Mouse (Mus musculus) hindbrain, embryonic 16.5 days (tissue): ENCODE measurements at regions not wholly inside any gene's neighbourhood (a gene's known extent, or its start where the extent isn't known, plus 50 kb on each side); places are given as distances from the start of the nearest gene placed in this dataset.

Source experiments
- ATAC-seq: fragments of 200-750 bp; cut with Nextera tagmentation; 2 replicates; pipeline ENCODE4 v1.8.0; 2017; ENCODE audit warnings: moderate TSS enrichment, moderate library complexity
- H3K27ac ChIP-seq: fragments of 300-500 bp; sonication (generic); 2 replicates; pipeline ENCODE4 v1.5.1; 2014; ENCODE audit warnings: low read depth, mild to moderate bottlenecking, control low read depth, low read length, moderate library complexity
- H3K27me3 ChIP-seq: fragments of 300-500 bp; sonication (generic); replicated peaks from 2 replicates; pipeline ENCODE4 v1.6.1; 2014; ENCODE audit warnings: low read length; ENCODE audit not compliant: control insufficient read depth, insufficient read depth
- H3K36me3 ChIP-seq: fragments of 300-500 bp; sonication (generic); 2 replicates; pipeline ENCODE4 v1.6.1; 2014; ENCODE audit warnings: mild to moderate bottlenecking, low read length, moderate library complexity, mixed read lengths; ENCODE audit not compliant: control insufficient read depth, insufficient read depth
- H3K4me1 ChIP-seq: fragments of 300-500 bp; sonication (generic); 2 replicates; pipeline ENCODE4 v1.6.1; 2014; ENCODE audit warnings: low read depth, low read length; ENCODE audit not compliant: control insufficient read depth, insufficient read depth
- H3K4me2 ChIP-seq: fragments of 300-500 bp; sonication (generic); 2 replicates; pipeline ENCODE4 v1.6.1; 2014; ENCODE audit warnings: mild to moderate bottlenecking, low read length, control low read depth, moderate library complexity
- H3K4me3 ChIP-seq: fragments of 300-500 bp; sonication (generic); 2 replicates; pipeline ENCODE4 v1.5.1; 2014; ENCODE audit warnings: mild to moderate bottlenecking, low read length, control low read depth, moderate library complexity
- H3K9ac ChIP-seq: fragments of 300-500 bp; sonication (generic); 2 replicates; pipeline ENCODE4 v1.6.1; 2014; ENCODE audit warnings: low read depth, mild to moderate bottlenecking, control low read depth, low read length, moderate library complexity
- H3K9me3 ChIP-seq: fragments of 300-500 bp; sonication (generic); 2 replicates; pipeline ENCODE4 v1.6.1; 2014; ENCODE audit warnings: mild to moderate bottlenecking, low read length, moderate library complexity; ENCODE audit not compliant: control insufficient read depth
- WGBS: fragments of 180-500 bp; shearing (Covaris S2); extraction: QIAGEN DNeasy Blood & Tissue Kit; methylation state at CpG from one replicate; pipeline ENCODE4 v1.1.7; 2014; 5-methylcytosine and 5-hydroxymethylcytosine counted together

- Histone ChIP-seq H3K4me3 (no peak overlapping the region), H3K9me3 (0 out of 2 replicates have a peak, but pooled peaks cover 2% of the 10 kb centered on the region), H3K27me3 (no peaks in the 10 kb centered on the region), H3K9ac (no peak overlapping the region), H3K4me2 (no peak overlapping the region), H3K4me1 (no peaks in the 10 kb centered on the region), H3K36me3 (no peaks in the 10 kb centered on the region), H3K27ac (no peak overlapping the region)
- ATAC-seq: no peak
Observed at GRCm38 (mm10) chr6:73676979-73677378, 207.5 kb upstream of the 4931417E11Rik start.

GRCm38 (mm10) chr6:73669401-73669800 is 199.9 kb upstream of the 4931417E11Rik start:
- no peak for ATAC-seq

GRCm38 (mm10) chr6:73658988-73659387 is 189.5 kb upstream of the 4931417E11Rik start:
- Histone ChIP-seq H3K4me2 (no peak overlapping the region), H3K9ac (no peak overlapping the region), H3K4me1 (no peaks in the 10 kb centered on the region), H3K4me3 (no peak overlapping the region), H3K27ac (no peak overlapping the region), H3K9me3 (0 out of 2 replicates have a peak, but pooled peaks cover 4% of the 10 kb centered on the region), H3K27me3 (no peaks in the 10 kb centered on the region), H3K36me3 (no peaks in the 10 kb centered on the region)
- 62% methylated on average over 5 of the region's 5 CpGs for WGBS
- ATAC-seq: peak; percentile 90

More at GRCm38 (mm10) chr6:73669401-73669800, 199.9 kb upstream of the 4931417E11Rik start:
- Histone ChIP-seq H3K4me1 (no peaks in the 10 kb centered on the region), H3K4me3 (no peak overlapping the region), H3K27ac (no peak overlapping the region), H3K4me2 (no peak overlapping the region), H3K36me3 (no peaks in the 10 kb centered on the region), H3K27me3 (no peaks in the 10 kb centered on the region), H3K9ac (no peak overlapping the region), H3K9me3 (no peaks in the 10 kb centered on the region)
- WGBS: 36% methylated on average over 1 of the region's 1 CpGs

GRCm38 (mm10) chr6:73645378-73645777 is 175.9 kb upstream of the 4931417E11Rik start:
- Histone ChIP-seq H3K9ac (no peak overlapping the region), H3K36me3 (no peaks in the 10 kb centered on the region), H3K4me1 (no peaks in the 10 kb centered on the region), H3K27ac (no peak overlapping the region), H3K4me3 (no peak overlapping the region), H3K4me2 (no peak overlapping the region), H3K27me3 (no peaks in the 10 kb centered on the region), H3K9me3 (no peaks in the 10 kb centered on the region)
- 0 out of 2 replicates have a peak, but pooled peaks have one; percentile 42 for ATAC-seq
- WGBS: 67% methylated on average over 2 of the region's 2 CpGs

GRCm38 (mm10) chr6:73644778-73645267 is 175.4 kb upstream of the 4931417E11Rik start:
- no peak overlapping the region for H3K27ac ChIP-seq
- 36% methylated on average over 2 of the region's 2 CpGs for WGBS
- H3K4me2 ChIP-seq: no peak overlapping the region
- no peaks in the 10 kb centered on the region for H3K36me3 ChIP-seq
- no peaks in the 10 kb centered on the region for H3K27me3 ChIP-seq
- no peak overlapping the region for H3K9ac ChIP-seq
- no peak overlapping the region for H3K4me3 ChIP-seq
- no peaks in the 10 kb centered on the region for H3K4me1 ChIP-seq
- no peaks in the 10 kb centered on the region for H3K9me3 ChIP-seq
- peak; percentile 87 for ATAC-seq

GRCm38 (mm10) chr6:73628600-73628999 is 159.1 kb upstream of the 4931417E11Rik start:
- Histone ChIP-seq H3K4me3 (no peak overlapping the region), H3K9ac (no peak overlapping the region), H3K36me3 (no peaks in the 10 kb centered on the region), H3K27me3 (no peaks in the 10 kb centered on the region), H3K27ac (no peak overlapping the region), H3K4me2 (no peak overlapping the region), H3K9me3 (no peaks in the 10 kb centered on the region), H3K4me1 (no peaks in the 10 kb centered on the region)
- ATAC-seq: no peak
- 15% methylated on average over 1 of the region's 1 CpGs for WGBS

GRCm38 (mm10) chr6:73626451-73626850 is 157.0 kb upstream of the 4931417E11Rik start:
- no peaks in the 10 kb centered on the region for H3K9me3 ChIP-seq
- H3K36me3 ChIP-seq: no peaks in the 10 kb centered on the region
- ATAC-seq: no peak
- WGBS: 81% methylated on average over 5 of the region's 5 CpGs
- H3K27me3 ChIP-seq: no peaks in the 10 kb centered on the region
- no peak overlapping the region for H3K4me2 ChIP-seq
- H3K9ac ChIP-seq: no peak overlapping the region
- no peak overlapping the region for H3K27ac ChIP-seq
- no peak overlapping the region for H3K4me3 ChIP-seq
- H3K4me1 ChIP-seq: no peaks in the 10 kb centered on the region

GRCm38 (mm10) chr6:73624211-73624610 is 154.7 kb upstream of the 4931417E11Rik start:
- no peak overlapping the region for H3K4me2 ChIP-seq
- H3K4me1 ChIP-seq: no peaks in the 10 kb centered on the region
- ATAC-seq: no peak
- WGBS: 81% methylated on average over 1 of the region's 1 CpGs
- no peak overlapping the region for H3K27ac ChIP-seq
- no peak overlapping the region for H3K9ac ChIP-seq
- H3K36me3 ChIP-seq: no peaks in the 10 kb centered on the region
- H3K9me3 ChIP-seq: no peaks in the 10 kb centered on the region
- no peak overlapping the region for H3K4me3 ChIP-seq
- no peaks in the 10 kb centered on the region for H3K27me3 ChIP-seq

- no peak overlapping the region for H3K4me2 ChIP-seq
- ATAC-seq: no peak
- no peaks in the 10 kb centered on the region for H3K36me3 ChIP-seq
- no peaks in the 10 kb centered on the region for H3K4me1 ChIP-seq
- 64% methylated on average over 4 of the region's 4 CpGs for WGBS
- no peak overlapping the region for H3K4me3 ChIP-seq
- no peaks in the 10 kb centered on the region for H3K27me3 ChIP-seq
- no peak overlapping the region for H3K9ac ChIP-seq
- no peaks in the 10 kb centered on the region for H3K9me3 ChIP-seq
- H3K27ac ChIP-seq: no peak overlapping the region
Observed at GRCm38 (mm10) chr6:73621839-73622426, 152.5 kb upstream of the 4931417E11Rik start.
